Mouse (Mus musculus) left cerebral cortex, adult 6 months (tissue): ENCODE data around the gene Pnpo. TPM values are rescaled to one million over a fixed set of nuclear protein-coding genes. Genes with fewer than 3 reads are reported as not detected.

ENCODE experiments used
- long read RNA-seq, 2 experiments: library from polyadenylated mRNA; unstranded; transcript quantifications; one replicate each; pipeline ENCODE4 v2.0.0; 2019 to 2020
- polyA plus RNA-seq: library from polyadenylated mRNA; unstranded; fragments of <200 nt; fragmentation: Nextera tagmentation; gene quantifications from 2 replicates; pipeline ENCODE4 v1.2.3, GENCODE M21; 2021

Pnpo gene
- 31.9 and 40.4 TPM in 2 replicates for polyA plus RNA-seq
- long read RNA-seq, experiment 1, transcript Pnpo-201 (7 exons, 1,994 nt): major isoform, 257 of 292 reads
- long read RNA-seq, experiment 1, partial matches to known transcripts: 12 of 292 reads
- long read RNA-seq, experiment 1, other reads (novel, unspliced or antisense): 21 of 292 reads
- long read RNA-seq, experiment 2, transcript Pnpo-201 (7 exons, 1,994 nt): major isoform, 32 of 45 reads
- long read RNA-seq, experiment 2, partial matches to known transcripts: 4 of 45 reads
- long read RNA-seq, experiment 2, other reads (novel, unspliced or antisense): 9 of 45 reads

GRCm38 (mm10) chr11:96943746-96944304 is at the start of gene Pnpo:
Gene Pnpo, minus strand, starts transcription at chr11:96943986.

GRCm38 (mm10) chr11:96982859-96983258 is 39.1 kb upstream of the Pnpo start, which contains the start of gene Sp2:
Gene Sp2, minus strand, starts transcription at chr11:96982959.

GRCm38 (mm10) chr11:96928088-96928487 is 15.7 kb downstream of the Pnpo start, which contains the start of gene Prr15l:
Gene Prr15l, plus strand, starts transcription at chr11:96928104.

GRCm38 (mm10) chr11:96916044-96916884 is 27.5 kb downstream of the Pnpo start, which contains the start of gene Cdk5rap3:
Gene Cdk5rap3, minus strand, starts transcription at chr11:96916496.

Other genes with a start within 250 kb of the Pnpo start
- 14.9 and 16.7 TPM in 2 replicates for gene Snx11, start 166.4 kb downstream of the Pnpo start, polyA plus RNA-seq
- gene Cbx1, start 154.9 kb downstream of the Pnpo start, polyA plus RNA-seq: 25.2 and 35.2 TPM in 2 replicates
- 49.3 and 58.5 TPM in 2 replicates for gene Nfe2l1, start 114.0 kb downstream of the Pnpo start, polyA plus RNA-seq
- gene Copz2, start 94.1 kb downstream of the Pnpo start, polyA plus RNA-seq: 8.5 and 22.0 TPM in 2 replicates
- 35.2 and 39.4 TPM in 2 replicates for gene Cdk5rap3, start 27.5 kb downstream of the Pnpo start, polyA plus RNA-seq
- 0.16 TPM in 1 of 2 replicates, not detected in the other for gene Prr15l, start 15.9 kb downstream of the Pnpo start, polyA plus RNA-seq
- gene Sp2, start 39.0 kb upstream of the Pnpo start, polyA plus RNA-seq: 3.6 and 7.2 TPM in 2 replicates
- gene Sp6, start 69.4 kb upstream of the Pnpo start, polyA plus RNA-seq: 0.09 and 0.13 TPM in 2 replicates
- gene Scrn2, start 86.0 kb upstream of the Pnpo start, polyA plus RNA-seq: 6.3 and 7.4 TPM in 2 replicates
- gene Lrrc46, start 97.4 kb upstream of the Pnpo start, polyA plus RNA-seq: 0.78 and 0.80 TPM in 2 replicates
- gene Mrpl10, start 97.6 kb upstream of the Pnpo start, polyA plus RNA-seq: 63.3 and 69.1 TPM in 2 replicates
- 4.2 and 4.7 TPM in 2 replicates for gene Osbpl7, start 106.6 kb upstream of the Pnpo start, polyA plus RNA-seq
- gene Tbx21, start 171.3 kb upstream of the Pnpo start, polyA plus RNA-seq: 0.14 TPM in 1 of 2 replicates, not detected in the other
- gene Tbkbp1, start 207.5 kb upstream of the Pnpo start, polyA plus RNA-seq: 1.2 and 2.4 TPM in 2 replicates
- 9.4 and 10.9 TPM in 2 replicates for gene Kpnb1, start 243.9 kb upstream of the Pnpo start, polyA plus RNA-seq